In genomic region chr1:151988713-151989112, GRCm38 (mm10) we compare ENCODE assay signal across 16 mouse cellular contexts.
"Had no signal": no experiment of that assay in that cellular context is flagged by ENCODE, and none has a peak within 500 bp of the region (broad histone marks: within the 10 kb centered on the region; RNA-seq: fewer than 3 reads in every experiment).

No protein-coding gene starts in this region.

- H3K27me3 ChIP-seq: kidney, embryonic 15.5 days; limb, embryonic 15.5 days; liver, embryonic 12.5 days; stomach, embryonic 15.5 days had no signal

- H3K4me2 ChIP-seq: kidney, embryonic 15.5 days; limb, embryonic 15.5 days; liver, embryonic 12.5 days; lung, embryonic 14.5 days; midbrain, embryonic 11.5 days; stomach, embryonic 15.5 days had no signal

- H3K27ac ChIP-seq: kidney, embryonic 15.5 days; limb, embryonic 15.5 days; liver, embryonic 12.5 days; stomach, embryonic 15.5 days had no signal

- H3K9ac ChIP-seq: kidney, embryonic 15.5 days; limb, embryonic 15.5 days; liver, embryonic 12.5 days; lung, embryonic 14.5 days; stomach, embryonic 15.5 days had no signal

- H3K9me3 ChIP-seq: kidney, embryonic 15.5 days; limb, embryonic 15.5 days; liver, embryonic 12.5 days; stomach, embryonic 15.5 days had no signal

- H3K36me3 ChIP-seq: kidney, embryonic 15.5 days; limb, embryonic 15.5 days; stomach, embryonic 15.5 days had no signal

- H3K4me1 ChIP-seq: stomach, embryonic 15.5 days had no signal

- DNase-seq: kidney, adult 2 months; kidney, postnatal 25 days; layer of hippocampus, adult 9-11 months; layer of hippocampus, postnatal 36 days; lung, embryonic 14.5 days; lung, postnatal 10 days; lung, postnatal 4 days; right cerebral cortex, postnatal 4 days; thymus, adult 2 months; thymus, postnatal 25 days had no signal

- ATAC-seq: liver, embryonic 12.5 days; midbrain, embryonic 16.5 days had no signal

- H3K4me3 ChIP-seq: kidney, embryonic 15.5 days; limb, embryonic 15.5 days; liver, embryonic 12.5 days; stomach, embryonic 15.5 days had no signal
